Mouse (Mus musculus) kidney, adult 2 months (tissue): ENCODE data around the gene Rrp7a.

ENCODE experiments used
- CTCF ChIP-seq: fragments of 200-500 bp; conservative IDR thresholded peaks from 2 replicates; pipeline ENCODE4 v1.5.1; 2011; ENCODE audit warnings: low read depth, mild to moderate bottlenecking, control low read depth, low read length, moderate library complexity, mixed read lengths; ENCODE audit not compliant: insufficient read depth, insufficient read length
- POLR2A ChIP-seq: fragments of 200-500 bp; IDR thresholded peaks from one replicate; pipeline ENCODE4 v1.6.1; 2011; ENCODE audit warnings: low read depth, low read length, control low read depth

DNA sequence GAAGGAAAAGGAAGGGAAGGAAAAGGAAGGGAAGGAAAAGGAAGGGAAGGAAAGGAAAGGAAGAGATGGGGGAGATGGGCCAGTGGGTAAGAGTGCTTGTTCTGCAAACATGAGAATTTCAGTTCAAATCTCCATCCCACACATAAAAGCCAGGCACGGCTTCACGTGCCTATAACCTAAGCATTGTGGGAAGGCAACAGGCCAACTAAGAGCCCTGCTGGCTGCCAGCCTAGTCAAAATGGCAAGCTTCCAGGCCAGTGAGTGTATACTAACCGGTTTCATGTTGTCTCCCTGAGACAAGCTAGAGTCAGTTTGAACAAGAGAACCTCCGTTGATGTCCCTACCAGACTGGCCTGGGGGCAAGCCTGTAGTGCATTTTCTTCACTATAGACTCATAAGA lies 57.1 kb downstream of the Rrp7a start:
- no peak for TF ChIP-seq POLR2A
- TF ChIP-seq CTCF, result no peak
